Mouse (Mus musculus) heart, embryonic 15.5 days (tissue): ENCODE data around the gene Adamts18. TPM values are rescaled to one million over a fixed set of nuclear protein-coding genes. Genes with fewer than 3 reads are reported as not detected.
A peak's percentile ranks its signal among the peaks of the same experiment; 100 is the strongest.
"Not testable (repeated sequence)": the region's sequence is repeated elsewhere in the genome, so short reads cannot be mapped to it uniquely, and the experiment has no call there.

Experiments used
- ATAC-seq: fragments of 200-750 bp; cut with Nextera tagmentation; replicated peaks from 2 replicates; pipeline ENCODE4 v1.8.0; 2017; ENCODE audit warnings: low read depth, moderate TSS enrichment; ENCODE audit not compliant: insufficient number of reproducible peaks, insufficient read depth, low FRiP score
- H3K27ac ChIP-seq: fragments of 300-500 bp; sonication (generic); 2 replicates; pipeline ENCODE4 v1.5.1; 2015; ENCODE audit warnings: mild to moderate bottlenecking, inconsistent platforms
- H3K27me3 ChIP-seq: fragments of 300-500 bp; sonication (generic); 2 replicates; pipeline ENCODE4 v1.6.1; 2015; ENCODE audit warnings: inconsistent platforms
- H3K36me3 ChIP-seq: fragments of 300-500 bp; sonication (generic); 2 replicates; pipeline ENCODE4 v1.6.1; 2015; ENCODE audit warnings: mild to moderate bottlenecking, inconsistent platforms
- H3K4me1 ChIP-seq: fragments of 300-500 bp; sonication (generic); replicated peaks from 2 replicates; pipeline ENCODE4 v1.6.1; 2015; ENCODE audit warnings: inconsistent platforms
- H3K4me2 ChIP-seq: fragments of 300-500 bp; sonication (generic); 2 replicates; pipeline ENCODE4 v1.6.1; 2015; ENCODE audit warnings: inconsistent platforms, mild to moderate bottlenecking, moderate library complexity
- H3K4me3 ChIP-seq: fragments of 300-500 bp; sonication (generic); 2 replicates; pipeline ENCODE4 v1.5.1; 2015; ENCODE audit warnings: mild to moderate bottlenecking, inconsistent platforms
- H3K9ac ChIP-seq: fragments of 300-500 bp; sonication (generic); 2 replicates; pipeline ENCODE4 v1.6.1; 2015; ENCODE audit warnings: mild to moderate bottlenecking, inconsistent platforms
- H3K9me3 ChIP-seq: fragments of 300-500 bp; sonication (generic); replicated peaks from 2 replicates; pipeline ENCODE4 v1.6.1; 2016; ENCODE audit warnings: inconsistent platforms
- WGBS: fragments of 180-500 bp; shearing (Covaris S2); methylation state at CpG from one replicate; pipeline ENCODE4 v1.1.7; 2015; ENCODE audit warnings: mixed read lengths; 5-methylcytosine and 5-hydroxymethylcytosine counted together
- polyA plus RNA-seq: library from polyadenylated mRNA; unstranded; fragments of >200 nt; fragmentation: Nextera tagmentation; extraction: Ambion mirVana; gene quantifications from 2 replicates; pipeline ENCODE4 v1.2.1, GENCODE M21; 2015

Adamts18 gene
- polyA plus RNA-seq, 1 experiment from 2014 or later, result 0.88 TPM

DNA sequence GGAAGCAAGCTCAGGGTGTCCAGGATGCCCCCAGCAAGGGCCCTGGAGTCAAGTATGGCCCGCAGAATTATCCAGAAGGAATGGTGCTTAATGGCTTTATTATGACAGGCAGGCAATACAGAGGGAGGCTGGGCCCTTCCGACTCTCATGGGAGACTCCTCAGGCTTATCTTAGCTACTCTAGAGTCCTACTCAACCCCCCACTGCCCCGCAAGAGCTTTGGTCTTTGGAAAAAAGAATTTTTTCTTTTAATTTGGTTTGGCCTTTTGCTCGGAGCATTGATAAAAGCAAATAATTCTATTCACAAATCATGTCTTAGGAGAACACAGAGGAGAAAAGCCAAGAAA is 11.0 kb downstream of the Adamts18 start:
- ATAC-seq, result no peak
- Histone ChIP-seq H3K9me3 (no peaks in the 10 kb centered on the region), H3K4me2 (no peak overlapping the region), H3K4me3 (no peak overlapping the region), H3K9ac (no peak overlapping the region), H3K27me3 (no peaks in the 10 kb centered on the region; the same call in 1 of the 2 replicates), H3K36me3 (no peaks in the 10 kb centered on the region), H3K27ac (no peak overlapping the region), H3K4me1 (0 out of 2 replicates have a peak, but pooled peaks cover 6% of the 10 kb centered on the region)
- WGBS, result 33% methylated on average over 4 of the region's 4 CpGs

DNA sequence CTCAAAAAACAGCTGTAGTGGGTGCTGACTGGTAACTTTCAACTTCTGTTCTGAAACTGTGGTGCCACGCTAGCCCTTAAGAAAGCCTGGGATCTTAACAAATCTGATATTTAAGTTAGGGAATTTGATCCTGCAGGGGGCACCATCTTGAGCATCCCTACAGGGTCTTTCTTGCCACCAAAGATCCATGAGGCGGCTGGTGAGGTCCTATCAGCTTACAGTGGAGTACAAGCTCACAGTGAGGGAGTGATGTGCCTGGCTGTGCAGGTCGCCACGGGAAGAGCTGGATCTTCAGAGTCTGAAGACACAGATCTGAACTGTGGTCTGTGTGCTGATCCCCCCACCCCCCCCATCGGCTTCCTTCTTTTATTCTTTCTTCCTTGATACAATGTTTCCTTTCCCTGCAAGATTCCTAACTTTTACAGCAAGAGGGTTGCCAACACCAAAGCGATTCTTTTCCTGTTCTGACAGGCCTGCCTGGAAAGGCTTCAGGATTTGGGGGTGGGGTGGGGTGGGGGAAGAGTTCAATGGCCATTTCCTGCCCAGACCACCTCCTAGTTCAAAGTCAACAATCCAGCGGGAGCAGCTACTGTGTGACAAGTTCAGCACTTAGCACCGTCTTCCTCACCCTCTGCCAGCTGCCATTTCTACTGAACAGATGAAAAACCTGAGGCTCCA is 11.5 kb downstream of the Adamts18 start:
- no peaks in the 10 kb centered on the region for H3K9me3 ChIP-seq
- H3K4me3 ChIP-seq, result no peak overlapping the region
- 43% methylated on average over 8 of the region's 8 CpGs for WGBS
- 0 out of 2 replicates have a peak, but pooled peaks cover 6% of the 10 kb centered on the region for H3K4me1 ChIP-seq
- H3K27me3 ChIP-seq, result no peaks in the 10 kb centered on the region; the same call in 1 of the 2 replicates
- H3K36me3 ChIP-seq, result no peaks in the 10 kb centered on the region
- no peak overlapping the region for H3K9ac ChIP-seq
- no peak overlapping the region for H3K27ac ChIP-seq
- no peak; the same call in 1 of the 2 replicates for ATAC-seq
- H3K4me2 ChIP-seq, result no peak overlapping the region

DNA sequence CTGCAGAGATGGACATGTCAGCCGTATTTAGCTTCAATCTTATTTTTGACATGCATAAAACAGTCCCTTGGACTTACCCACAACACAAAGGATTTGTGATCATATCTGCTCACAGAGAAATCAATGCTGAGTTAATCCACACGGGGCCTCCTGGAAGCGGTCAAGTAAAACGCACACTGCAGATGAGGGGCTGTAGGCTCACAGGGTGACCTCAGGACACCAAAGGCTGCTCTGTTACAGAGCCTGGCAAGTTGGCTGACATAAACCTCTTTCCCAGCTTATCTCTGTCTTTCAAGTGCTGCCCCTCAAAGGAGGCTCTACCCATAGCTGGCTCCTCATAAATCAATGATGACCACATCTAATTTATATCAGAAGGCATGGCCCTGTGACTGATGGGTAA is 14.9 kb downstream of the Adamts18 start:
- Histone ChIP-seq H3K4me2 (no peak overlapping the region), H3K27ac (no peak overlapping the region), H3K9ac (no peak overlapping the region), H3K27me3 (no peaks in the 10 kb centered on the region; the same call in 1 of the 2 replicates), H3K9me3 (no peaks in the 10 kb centered on the region), H3K4me1 (0 out of 2 replicates have a peak, but pooled peaks cover 6% of the 10 kb centered on the region), H3K36me3 (no peaks in the 10 kb centered on the region), H3K4me3 (no peak overlapping the region)
- 40% methylated on average over 4 of the region's 4 CpGs for WGBS
- no peak for ATAC-seq

DNA sequence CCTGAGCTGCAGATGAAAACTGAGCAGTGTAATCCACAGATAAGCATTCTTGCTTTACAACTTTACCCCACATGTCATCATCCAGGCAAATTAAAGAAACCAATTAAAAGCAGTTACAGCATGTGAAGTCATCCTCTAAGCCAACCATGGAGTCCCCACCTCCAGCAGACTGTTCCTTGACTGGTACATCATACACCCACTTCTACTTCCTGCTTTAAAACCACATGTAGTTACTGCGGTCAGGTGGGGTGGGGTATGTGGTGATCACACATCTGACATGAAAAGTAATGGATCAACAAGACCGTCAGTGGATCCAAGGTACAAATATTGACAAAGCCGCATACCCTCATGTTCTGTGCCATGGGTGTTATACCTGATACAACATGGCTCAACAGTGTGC is 21.3 kb downstream of the Adamts18 start:
- no peaks in the 10 kb centered on the region; the same call in 1 of the 2 replicates for H3K27me3 ChIP-seq
- H3K4me1 ChIP-seq, result no peaks in the 10 kb centered on the region
- WGBS, result 82% methylated on average over 3 of the region's 3 CpGs

DNA sequence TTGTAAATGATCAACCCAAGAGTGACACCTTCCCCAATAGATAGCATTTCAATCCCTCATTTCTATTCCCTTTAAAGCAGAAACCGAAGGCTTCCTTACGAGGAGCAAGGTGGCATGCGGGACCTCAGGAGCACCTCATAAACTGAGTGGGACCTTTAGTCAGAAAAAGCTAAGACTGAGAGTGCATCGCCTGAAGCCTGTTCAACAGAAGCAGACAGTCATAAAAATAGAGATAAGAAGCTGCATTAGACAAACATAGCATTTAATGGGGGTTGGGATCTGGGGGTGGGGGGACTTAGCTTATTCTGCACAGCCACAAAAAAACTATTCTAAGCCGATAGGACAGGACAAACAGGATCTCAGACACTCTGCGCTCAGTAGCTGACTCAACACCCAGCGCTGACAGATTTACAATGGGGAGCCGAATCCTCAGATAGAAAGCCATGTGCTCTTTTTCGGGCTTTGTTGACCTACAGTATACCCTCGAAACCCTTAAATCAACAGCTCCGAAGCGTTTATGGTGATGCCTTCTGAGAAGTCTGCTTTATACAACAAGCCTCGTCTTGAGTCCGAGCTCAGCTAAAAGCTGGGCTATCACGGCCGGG is 27.5 kb downstream of the Adamts18 start:
- 45% methylated on average over 16 of the region's 16 CpGs for WGBS
- ATAC-seq, result no peak
- H3K4me2 ChIP-seq, result no peak overlapping the region

More for the DNA sequence above, 21.3 kb downstream of the Adamts18 start:
- ATAC-seq, result no peak
- H3K36me3 ChIP-seq, result no peaks in the 10 kb centered on the region
- no peaks in the 10 kb centered on the region for H3K9me3 ChIP-seq
- no peak overlapping the region for H3K4me2 ChIP-seq
- H3K9ac ChIP-seq, result no peak overlapping the region
- H3K4me3 ChIP-seq, result no peak overlapping the region
- H3K27ac ChIP-seq, result no peak overlapping the region

DNA sequence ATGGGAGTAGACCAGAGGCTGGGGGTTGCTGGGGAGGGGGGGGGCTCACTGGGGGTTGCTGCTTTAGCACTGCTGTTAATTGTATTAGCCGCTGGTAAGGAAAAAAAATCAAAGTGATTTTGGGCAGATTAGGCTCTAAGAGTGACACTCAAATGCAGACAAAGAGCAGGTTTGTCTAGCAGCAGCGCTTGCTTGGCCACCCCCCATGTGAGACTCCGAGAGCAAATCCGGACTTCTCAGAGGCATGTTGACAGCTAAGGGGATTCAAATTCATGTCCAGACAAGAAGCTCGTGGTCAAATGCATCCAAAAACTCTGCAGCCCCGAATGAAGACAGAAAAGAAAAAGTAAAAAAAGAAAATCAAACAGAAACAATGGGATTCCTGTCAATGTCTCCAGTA is 34.6 kb downstream of the Adamts18 start:
- Histone ChIP-seq H3K9me3 (no peaks in the 10 kb centered on the region), H3K36me3 (no peaks in the 10 kb centered on the region), H3K27me3 (no peaks in the 10 kb centered on the region), H3K4me1 (0 out of 2 replicates have a peak, but pooled peaks cover 2% of the 10 kb centered on the region), H3K4me2 (no peak overlapping the region), H3K27ac (no peak overlapping the region), H3K9ac (no peak overlapping the region), H3K4me3 (no peak overlapping the region)
- no peak for ATAC-seq
- WGBS, result 40% methylated on average over 6 of the region's 6 CpGs

More for the DNA sequence above, 27.5 kb downstream of the Adamts18 start:
- Histone ChIP-seq H3K27me3 (no peaks in the 10 kb centered on the region), H3K27ac (no peak overlapping the region), H3K9me3 (no peaks in the 10 kb centered on the region), H3K4me3 (no peak overlapping the region), H3K4me1 (no peaks in the 10 kb centered on the region), H3K36me3 (no peaks in the 10 kb centered on the region), H3K9ac (no peak overlapping the region)

DNA sequence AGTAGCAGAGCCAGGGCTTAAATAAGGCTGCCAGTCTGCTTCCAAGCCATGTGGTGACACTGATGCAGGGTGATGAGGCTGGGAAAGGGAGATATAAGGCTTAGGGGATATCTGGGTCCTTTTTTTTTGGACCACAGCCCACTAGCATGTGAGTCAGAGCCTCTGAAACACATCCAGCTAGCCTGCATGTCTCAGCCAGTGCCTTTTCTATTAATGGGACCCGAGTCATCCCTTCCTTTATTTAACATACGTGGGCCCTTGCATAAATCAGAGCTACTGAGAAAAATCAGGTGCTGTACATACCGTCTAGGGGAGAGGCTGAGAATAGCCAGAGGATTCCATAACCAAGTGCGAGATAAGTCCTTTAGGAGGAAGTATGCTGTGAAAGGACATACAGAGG is 37.0 kb downstream of the Adamts18 start:
- ATAC-seq, result peak; percentile 31; the same call in 1 of the 2 replicates
- Histone ChIP-seq H3K27me3 (no peaks in the 10 kb centered on the region), H3K9me3 (no peaks in the 10 kb centered on the region), H3K9ac (no peak overlapping the region), H3K4me1 (0 out of 2 replicates have a peak, but pooled peaks cover 2% of the 10 kb centered on the region), H3K4me3 (no peak overlapping the region), H3K36me3 (no peaks in the 10 kb centered on the region), H3K4me2 (no peak overlapping the region), H3K27ac (no peak overlapping the region)
- WGBS, result 43% methylated on average over 4 of the region's 4 CpGs

DNA sequence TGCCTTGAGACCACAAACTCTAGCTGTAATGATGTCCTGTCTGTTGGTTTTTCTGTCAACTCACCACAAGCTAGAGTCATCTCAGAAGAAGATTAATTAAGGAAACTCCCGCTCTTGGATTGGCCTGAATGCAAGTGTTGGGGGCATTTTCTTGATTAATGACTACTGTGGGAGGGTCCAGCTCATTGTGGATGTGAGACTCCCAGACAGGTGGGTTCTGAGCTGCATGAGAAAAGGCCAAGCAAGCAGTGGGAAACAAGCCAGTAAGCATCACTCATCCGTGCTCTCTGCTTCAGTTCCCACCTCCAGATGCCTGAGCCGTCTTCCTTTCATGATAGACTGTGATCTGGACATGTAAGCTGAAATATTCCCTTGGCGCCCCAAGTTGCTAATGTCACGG is 38.6 kb downstream of the Adamts18 start:
- Histone ChIP-seq H3K4me3 (no peak overlapping the region), H3K9me3 (no peaks in the 10 kb centered on the region), H3K36me3 (no peaks in the 10 kb centered on the region), H3K27me3 (no peaks in the 10 kb centered on the region), H3K27ac (no peak overlapping the region), H3K4me2 (no peak overlapping the region), H3K9ac (no peak overlapping the region), H3K4me1 (0 out of 2 replicates have a peak, but pooled peaks cover 2% of the 10 kb centered on the region)
- no peak for ATAC-seq
- WGBS, result 65% methylated on average over 5 of the region's 5 CpGs

DNA sequence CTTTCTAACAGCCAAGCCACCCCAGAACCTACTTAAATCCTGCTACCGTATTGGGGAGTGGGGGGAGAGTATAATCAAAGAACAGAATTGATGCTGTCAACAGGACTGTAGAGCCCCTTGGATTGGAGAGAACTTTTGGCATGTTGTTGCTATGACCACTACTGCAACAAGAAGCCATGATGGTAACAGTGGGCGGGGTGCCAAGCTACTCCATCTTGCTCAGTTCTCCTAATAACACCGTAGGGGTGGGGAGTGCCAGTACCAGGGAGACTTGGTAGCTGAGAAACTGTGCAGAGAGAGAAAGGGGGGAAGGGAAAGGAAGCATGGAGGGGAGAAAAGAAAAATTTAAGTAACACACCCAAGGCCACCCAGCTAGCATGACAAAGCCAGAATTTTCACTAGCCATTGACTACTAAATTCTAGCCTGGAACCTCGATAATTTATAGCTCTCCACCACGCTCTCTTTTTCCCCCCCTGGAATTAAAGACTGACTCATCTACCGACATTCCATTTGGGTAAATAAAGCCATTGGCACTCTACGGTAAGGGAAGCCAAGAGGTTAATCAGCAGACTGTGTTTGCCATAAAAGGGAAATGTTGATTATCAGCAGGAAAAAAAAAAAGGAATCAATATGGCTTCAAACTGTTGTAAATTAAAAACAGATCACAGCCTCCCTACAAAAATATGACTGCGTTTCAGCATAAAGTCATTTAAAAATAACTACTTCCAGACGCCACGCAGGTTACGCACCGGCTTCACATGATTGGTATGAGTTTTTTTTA is 44.5 kb downstream of the Adamts18 start:
- Histone ChIP-seq H3K36me3 (no peaks in the 10 kb centered on the region), H3K4me1 (no peaks in the 10 kb centered on the region), H3K9ac (no peak overlapping the region), H3K27me3 (no peaks in the 10 kb centered on the region), H3K4me3 (no peak overlapping the region), H3K4me2 (no peak overlapping the region), H3K27ac (no peak overlapping the region), H3K9me3 (no peaks in the 10 kb centered on the region)
- WGBS, result 80% methylated on average over 12 of the region's 12 CpGs
- no peak for ATAC-seq

DNA sequence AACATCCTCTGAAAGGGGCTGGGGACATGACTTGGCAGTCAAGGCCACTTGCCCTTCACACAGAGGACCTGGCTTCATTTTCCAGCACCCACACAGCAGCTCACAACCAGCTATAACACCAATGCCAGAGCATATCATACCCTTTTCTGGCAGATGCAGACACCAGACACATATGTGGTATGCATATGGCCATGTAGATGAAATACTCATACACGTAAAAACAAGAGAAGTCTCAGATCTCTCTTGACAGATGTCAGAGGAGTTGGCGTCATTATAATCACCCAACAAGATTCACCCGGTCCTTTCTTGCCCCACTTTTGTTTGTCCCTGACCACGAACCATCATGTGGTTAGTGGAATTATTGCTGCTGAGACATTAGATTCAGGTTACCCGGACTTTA is 47.0 kb downstream of the Adamts18 start:
- WGBS, result 59% methylated on average over 5 of the region's 5 CpGs
- no peaks in the 10 kb centered on the region for H3K9me3 ChIP-seq
- no peak overlapping the region for H3K4me3 ChIP-seq
- no peaks in the 10 kb centered on the region for H3K27me3 ChIP-seq
- no peak overlapping the region for H3K9ac ChIP-seq
- ATAC-seq, result no peak
- H3K4me1 ChIP-seq, result no peaks in the 10 kb centered on the region
- no peak overlapping the region for H3K4me2 ChIP-seq
- no peaks in the 10 kb centered on the region for H3K36me3 ChIP-seq
- no peak overlapping the region for H3K27ac ChIP-seq

DNA sequence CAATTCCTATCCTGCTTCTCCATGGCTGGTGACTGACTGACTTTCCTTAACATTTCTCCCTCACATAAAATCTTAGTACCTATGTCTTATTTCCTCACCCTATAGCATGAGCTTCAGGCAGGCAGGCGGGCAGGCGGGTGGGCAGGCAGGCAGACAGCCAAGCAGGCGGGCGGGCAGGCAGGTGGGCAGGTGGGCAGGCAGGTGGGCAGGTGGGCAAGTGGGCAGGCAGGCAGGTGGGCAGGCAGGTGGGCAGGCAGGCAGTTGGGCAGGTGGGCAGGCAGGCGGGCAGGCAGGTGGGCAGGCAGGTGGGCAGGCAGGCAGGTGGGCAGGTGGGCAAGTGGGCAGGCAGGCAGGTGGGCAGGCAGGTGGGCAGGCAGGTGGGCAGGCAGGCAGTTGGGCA is 48.0 kb downstream of the Adamts18 start:
- no CpG with 5 or more reads among the region's 5 CpGs for whole genome bisulfite sequencing
- H3K27ac ChIP-seq, ATAC-seq: not testable (repeated sequence)

More for the DNA sequence above, 48.0 kb downstream of the Adamts18 start:
- H3K4me1 ChIP-seq, H3K4me3 ChIP-seq, H3K4me2 ChIP-seq, H3K9ac ChIP-seq, H3K36me3 ChIP-seq, H3K27me3 ChIP-seq, H3K9me3 ChIP-seq: not testable (repeated sequence)
